ENCODE assay signal across 23 mouse cellular contexts in the genomic region with DNA sequence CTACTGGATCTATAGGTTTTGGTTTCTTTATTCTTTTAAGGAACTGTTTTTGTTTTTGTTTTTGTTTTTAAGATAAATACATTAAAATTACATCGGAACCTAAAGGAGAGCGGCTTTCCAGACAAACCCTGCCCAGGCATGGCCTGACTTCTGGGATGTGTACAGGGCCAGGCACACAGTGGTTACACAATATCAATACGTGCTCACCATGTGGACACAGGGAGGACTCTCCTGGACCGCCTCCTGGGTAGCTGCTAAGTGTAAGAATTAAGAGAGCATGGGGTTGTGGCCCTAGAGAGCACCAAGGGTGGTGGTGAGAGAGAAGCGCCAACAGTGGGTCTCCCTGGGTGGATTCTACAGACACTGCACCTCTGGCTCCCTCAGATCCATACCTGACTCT. TPM values are rescaled to one million over a fixed set of nuclear protein-coding genes. Genes with fewer than 3 reads are reported as not detected.
"Had no signal": no experiment of that assay in that cellular context is flagged by ENCODE, and none has a peak within 500 bp of the region (broad histone marks: within the 10 kb centered on the region; RNA-seq: fewer than 3 reads in every experiment).

No protein-coding gene starts in this region.

- H3K9ac ChIP-seq: liver, embryonic 13.5 days; lung, embryonic 14.5 days; midbrain, embryonic 12.5 days; neural tube, embryonic 13.5 days; neural tube, embryonic 15.5 days had no signal

- H3K27ac ChIP-seq: liver, embryonic 13.5 days; midbrain, embryonic 10.5 days; midbrain, embryonic 12.5 days; neural tube, embryonic 13.5 days; neural tube, embryonic 15.5 days had no signal

- H3K27me3 ChIP-seq: liver, embryonic 13.5 days; midbrain, embryonic 12.5 days; neural tube, embryonic 13.5 days; neural tube, embryonic 15.5 days had no signal

- H3K9me3 ChIP-seq: liver, embryonic 13.5 days; midbrain, embryonic 10.5 days; midbrain, embryonic 12.5 days; neural tube, embryonic 13.5 days; neural tube, embryonic 15.5 days had no signal

- H3K4me3 ChIP-seq: liver, embryonic 13.5 days; midbrain, embryonic 10.5 days; midbrain, embryonic 12.5 days; myocyte; neural tube, embryonic 13.5 days; neural tube, embryonic 15.5 days had no signal

- H3K4me2 ChIP-seq: liver, embryonic 13.5 days; lung, embryonic 14.5 days; midbrain, embryonic 12.5 days; neural tube, embryonic 13.5 days; neural tube, embryonic 15.5 days had no signal

- ATAC-seq: midbrain, embryonic 16.5 days had no signal

- DNase-seq: liver, embryonic 13.5 days; lung, adult 18-20 months; lung, embryonic 14.5 days; lung, postnatal 10 days; lung, postnatal 4 days; midbrain, embryonic 14.5 days; retina, postnatal 1 day; right cerebral cortex, adult 18-20 months; right cerebral cortex, postnatal 25 days; right cerebral cortex, postnatal 4 days; spleen, adult 18-20 months; thymus, postnatal 14 days had no signal

- H3K4me1 ChIP-seq: liver, embryonic 13.5 days; midbrain, embryonic 10.5 days; midbrain, embryonic 12.5 days; neural tube, embryonic 13.5 days; neural tube, embryonic 15.5 days had no signal

- H3K36me3 ChIP-seq: liver, embryonic 13.5 days; midbrain, embryonic 10.5 days; midbrain, embryonic 12.5 days had no signal

RNA-seq across cellular contexts. Expression of a gene that starts 58.9 kb away (rescaled TPM):
- polyA plus RNA-seq: liver, embryonic 13.5 days; lung, embryonic 14.5 days; midbrain, embryonic 10.5 days; midbrain, embryonic 12.5 days; midbrain, embryonic 14.5 days; neural tube, embryonic 11.5 days; neural tube, embryonic 13.5 days; neural tube, embryonic 15.5 days; small intestine, adult 2 months; stomach, embryonic 14.5 days; stomach, embryonic 16.5 days; thymus, postnatal 0 days had no signal
